Mouse (Mus musculus) CH12.LX (cell line): Measurements from ENCODE around the gene Golgb1. TPM values are rescaled to one million over a fixed set of nuclear protein-coding genes. Genes with fewer than 3 reads are reported as not detected.

Experiments used
- DNase-seq: peaks from one replicate; pipeline ENCODE4 v3.0.0-alpha.2; 2013; ENCODE audit errors: extremely low read depth
- H3K27ac ChIP-seq: 2 replicates; pipeline ENCODE4 v1.5.1; 2012; ENCODE audit warnings: low read depth, mild to moderate bottlenecking, control low read depth, moderate library complexity; ENCODE audit not compliant: insufficient read depth
- H3K27me3 ChIP-seq: replicated peaks from 2 replicates; pipeline ENCODE3; 2012; ENCODE audit warnings: inconsistent platforms
- H3K36me3 ChIP-seq, 2 experiments: replicated peaks in 1 of 2; 2 replicates each; pipeline versions ENCODE3 to v1.6.1; 2012; ENCODE audit warnings: inconsistent platforms in 1 of 2, low read length in 1 of 2, mild to moderate bottlenecking in 1 of 2, mixed read lengths in 1 of 2, moderate library complexity in 1 of 2; ENCODE audit not compliant: control insufficient read depth in 1 of 2, insufficient read depth in 1 of 2
- H3K4me1 ChIP-seq, 2 experiments: 2 replicates each; pipeline ENCODE4 v1.6.1; 2012; ENCODE audit warnings: inconsistent platforms in 1 of 2, moderate library complexity in 1 of 2; ENCODE audit not compliant: insufficient read depth in 2 of 2, control insufficient read depth in 1 of 2
- H3K4me2 ChIP-seq: 2 replicates; pipeline ENCODE4 v1.6.1; 2012; ENCODE audit warnings: low read depth, mild to moderate bottlenecking, control low read depth; ENCODE audit not compliant: poor library complexity, insufficient read depth, severe bottlenecking
- H3K4me3 ChIP-seq, 3 experiments: fragments of 150-350 bp in 1 of 3; sonication (generic) in 1 of 3; replicated peaks in 1 of 3; 2 replicates each; pipeline versions ENCODE3 to v1.5.1; 2011 to 2012; ENCODE audit warnings: low read depth in 2 of 3, low read length in 2 of 3, mild to moderate bottlenecking in 2 of 3, moderate library complexity in 2 of 3, control low read depth in 1 of 3, improper control_type of control experiment in 1 of 3, inconsistent platforms in 1 of 3, mixed read lengths in 1 of 3; ENCODE audit not compliant: poor library complexity in 1 of 3
- H3K79me2 ChIP-seq: replicated peaks from 2 replicates; pipeline ENCODE4 v1.6.1; 2012; ENCODE audit warnings: mild to moderate bottlenecking, moderate library complexity; ENCODE audit not compliant: control insufficient read depth, poor library complexity, insufficient read depth, severe bottlenecking; ENCODE audit errors: extremely low read depth
- H3K9ac ChIP-seq: 2 replicates; pipeline ENCODE4 v1.6.1; 2012; ENCODE audit warnings: low read depth, mild to moderate bottlenecking, control low read depth, moderate library complexity; ENCODE audit not compliant: insufficient read depth
- H3K9me3 ChIP-seq: replicated peaks from 2 replicates; pipeline ENCODE3; 2012; ENCODE audit warnings: low read length, inconsistent platforms, mixed read lengths
- BHLHE40 ChIP-seq: IDR thresholded peaks from 2 replicates; pipeline ENCODE4 v1.6.1; 2011; ENCODE audit warnings: mild to moderate bottlenecking, low read depth, low read length, improper control_type of control experiment
- CHD1 ChIP-seq: IDR thresholded peaks from 2 replicates; pipeline ENCODE4 v1.6.1; 2012; ENCODE audit warnings: low read depth, low read length, improper control_type of control experiment, inconsistent platforms
- CHD2 ChIP-seq: IDR thresholded peaks from 2 replicates; pipeline ENCODE4 v1.6.1; 2011; ENCODE audit warnings: low read length, improper control_type of control experiment
- CTCF ChIP-seq, 2 experiments: IDR thresholded peaks in 1 of 2; conservative IDR thresholded peaks in 1 of 2; 2 replicates each; pipeline ENCODE4 v1.5.1; 2011 to 2012; ENCODE audit warnings: low read depth in 2 of 2, low read length in 2 of 2, improper control_type of control experiment in 1 of 2, inconsistent platforms in 1 of 2, mild to moderate bottlenecking in 1 of 2, moderate library complexity in 1 of 2
- E2F4 ChIP-seq: IDR thresholded peaks from 2 replicates; pipeline ENCODE4 v1.6.1; 2011; ENCODE audit warnings: low read depth, low read length, improper control_type of control experiment; ENCODE audit not compliant: insufficient replicate concordance
- ELF1 ChIP-seq: IDR thresholded peaks from 2 replicates; pipeline ENCODE4 v1.6.1; 2014; ENCODE audit warnings: low read depth, mild to moderate bottlenecking, inconsistent platforms, low read length, improper control_type of control experiment
- EP300 ChIP-seq: IDR thresholded peaks from 2 replicates; pipeline ENCODE4 v1.6.1; 2011; ENCODE audit warnings: low read length, improper control_type of control experiment
- GABPA ChIP-seq: IDR thresholded peaks from 2 replicates; pipeline ENCODE4 v1.6.1; 2012; ENCODE audit warnings: low read depth, low read length, improper control_type of control experiment, inconsistent platforms; ENCODE audit not compliant: insufficient replicate concordance
- HCFC1 ChIP-seq: IDR thresholded peaks from 2 replicates; pipeline ENCODE4 v1.6.1; 2012; ENCODE audit warnings: low read depth, mild to moderate bottlenecking, inconsistent platforms, low read length, improper control_type of control experiment
- IRF4 ChIP-seq: IDR thresholded peaks from 2 replicates; pipeline ENCODE4 v1.6.1; 2014; ENCODE audit warnings: low read depth, mild to moderate bottlenecking, inconsistent platforms, low read length, improper control_type of control experiment
- JUND ChIP-seq: conservative IDR thresholded peaks from 2 replicates; pipeline ENCODE4 v1.6.1; 2011; ENCODE audit warnings: low read depth, low read length, improper control_type of control experiment
- KAT2A ChIP-seq: IDR thresholded peaks from 2 replicates; pipeline ENCODE4 v1.6.1; 2012; ENCODE audit warnings: low read length, improper control_type of control experiment, inconsistent platforms; ENCODE audit not compliant: insufficient replicate concordance
- MAFK ChIP-seq: IDR thresholded peaks from 2 replicates; pipeline ENCODE4 v1.6.1; 2011; ENCODE audit warnings: low read length, improper control_type of control experiment; ENCODE audit not compliant: insufficient replicate concordance
- MAX ChIP-seq: IDR thresholded peaks from 2 replicates; pipeline ENCODE4 v1.6.1; 2011; ENCODE audit warnings: low read length, improper control_type of control experiment
- MAZ ChIP-seq: IDR thresholded peaks from 2 replicates; pipeline ENCODE4 v1.6.1; 2012; ENCODE audit warnings: low read depth, mild to moderate bottlenecking, inconsistent platforms, low read length, improper control_type of control experiment, moderate library complexity
- MXI1 ChIP-seq: IDR thresholded peaks from 2 replicates; pipeline ENCODE4 v1.6.1; 2011; ENCODE audit warnings: mild to moderate bottlenecking, low read depth, low read length, improper control_type of control experiment
- MYC ChIP-seq: IDR thresholded peaks from 2 replicates; pipeline ENCODE4 v1.6.1; 2011; ENCODE audit warnings: low read depth, mild to moderate bottlenecking, improper control_type of control experiment, low read length
- NELFE ChIP-seq: IDR thresholded peaks from 2 replicates; pipeline ENCODE4 v1.6.1; 2011; ENCODE audit warnings: low read depth, low read length, improper control_type of control experiment
- NRF1 ChIP-seq: IDR thresholded peaks from 2 replicates; pipeline ENCODE4 v1.6.1; 2014; ENCODE audit warnings: low read depth, mild to moderate bottlenecking, inconsistent platforms, low read length, improper control_type of control experiment, moderate library complexity
- PAX5 ChIP-seq: IDR thresholded peaks from 2 replicates; pipeline ENCODE4 v1.6.1; 2012; ENCODE audit warnings: low read length, inconsistent platforms, mixed read lengths
- POLR2A ChIP-seq: IDR thresholded peaks from 2 replicates; pipeline ENCODE4 v1.6.1; 2011; ENCODE audit warnings: low read depth, mild to moderate bottlenecking, improper control_type of control experiment, low read length
- POLR2AphosphoS2 ChIP-seq: IDR thresholded peaks from 2 replicates; pipeline ENCODE4 v1.6.1; 2011; ENCODE audit warnings: low read depth, low read length, improper control_type of control experiment
- RAD21 ChIP-seq: IDR thresholded peaks from 2 replicates; pipeline ENCODE4 v1.6.1; 2011; ENCODE audit warnings: low read depth, mild to moderate bottlenecking, low read length, improper control_type of control experiment, moderate library complexity
- RCOR1 ChIP-seq: conservative IDR thresholded peaks from 2 replicates; pipeline ENCODE4 v1.6.1; 2012; ENCODE audit warnings: low read depth, mild to moderate bottlenecking, inconsistent platforms, low read length, improper control_type of control experiment
- SIN3A ChIP-seq: IDR thresholded peaks from 2 replicates; pipeline ENCODE4 v1.6.1; 2012; ENCODE audit warnings: low read length, improper control_type of control experiment, inconsistent platforms
- SMC3 ChIP-seq: IDR thresholded peaks from 2 replicates; pipeline ENCODE4 v1.6.1; 2011; ENCODE audit warnings: low read depth, low read length, improper control_type of control experiment
- TBP ChIP-seq: conservative IDR thresholded peaks from 2 replicates; pipeline ENCODE4 v1.6.1; 2011; ENCODE audit warnings: low read depth, low read length, improper control_type of control experiment
- TCF12 ChIP-seq: IDR thresholded peaks from 2 replicates; pipeline ENCODE4 v1.6.1; 2014; ENCODE audit warnings: low read depth, mild to moderate bottlenecking, inconsistent platforms, low read length, improper control_type of control experiment
- USF1 ChIP-seq: IDR thresholded peaks from 2 replicates; pipeline ENCODE4 v1.6.1; 2014; ENCODE audit warnings: low read depth, mild to moderate bottlenecking, inconsistent platforms, low read length, improper control_type of control experiment
- USF2 ChIP-seq: conservative IDR thresholded peaks from 2 replicates; pipeline ENCODE4 v1.6.1; 2011; ENCODE audit warnings: low read depth, low read length, improper control_type of control experiment
- ZC3H11A ChIP-seq: IDR thresholded peaks from 2 replicates; pipeline ENCODE4 v1.6.1; 2012; ENCODE audit warnings: low read depth, mild to moderate bottlenecking, inconsistent platforms, low read length, improper control_type of control experiment
- ZMIZ1 ChIP-seq: IDR thresholded peaks from 2 replicates; pipeline ENCODE4 v1.6.1; 2012; ENCODE audit warnings: low read depth, mild to moderate bottlenecking, inconsistent platforms, low read length, improper control_type of control experiment
- dilution Hi-C: fragments of 300-500 bp; cut with MboI; formaldehyde crosslinking; loops from 2 replicates; pipeline ENCODE4 v1.14.3; 2020; ENCODE audit warnings: low sequenced_read_pairs; ENCODE audit not compliant: extremely low pct_unique_long_range_greater_than_20kb, extremely low pct_ligation_motif_present
- in situ Hi-C: fragments of 300-500 bp; cut with MboI; formaldehyde crosslinking; loops from 3 replicates; pipeline ENCODE4 v1.14.3; 2019; ENCODE audit warnings: low sequenced_read_pairs, low pct_ligation_motif_present, low pct_unique_long_range_greater_than_20kb, mixed read lengths
- polyA plus RNA-seq: library from polyadenylated mRNA; unstranded; fragments of >175 nt; gene quantifications from 2 replicates; pipeline ENCODE4 v1.2.1, GENCODE M21; 2012; ENCODE audit warnings: low read depth; ENCODE audit not compliant: insufficient read length
- total RNA-seq, 2 experiments: library from RNA; depleted of rRNA; stranded (reverse); fragments of 300-350 nt in 1 of 2; fragments of >200 nt in 1 of 2; gene quantifications; 2 replicates each; pipeline ENCODE4 v1.2.3; 2012 to 2014

Golgb1 gene
- total and polyA plus RNA-seq, 3 experiments, result 65.6 to 112 (median 96.8) TPM

DNA sequence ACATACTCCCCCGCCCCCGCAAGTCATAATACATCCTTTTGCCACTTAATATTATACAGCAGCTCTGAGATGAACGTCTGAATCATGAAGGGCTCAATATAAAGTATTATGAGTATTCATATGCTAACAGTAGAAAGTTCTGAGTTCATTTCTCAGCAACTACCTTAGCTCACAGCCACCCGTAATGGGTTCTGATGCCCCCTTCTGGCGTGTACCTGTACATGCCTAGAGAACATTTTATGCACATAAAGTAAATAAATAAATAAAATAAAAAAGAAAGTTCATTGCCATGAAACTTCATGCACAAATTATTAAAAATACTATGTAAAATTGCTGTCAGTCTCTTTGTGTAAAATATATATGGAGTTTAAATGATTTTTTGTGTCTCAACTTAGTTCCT is 2.4 kb downstream of the Golgb1 start:
- Histone ChIP-seq H3K27me3 (no peaks in the 10 kb centered on the region), H3K27ac (no peak overlapping the region), H3K4me1 (peaks cover 6 to 25% of the 10 kb centered on the region in 2 experiments; a peak in 3 of 4 replicates), H3K9ac (no peak overlapping the region), H3K4me3 (no peak overlapping the region), H3K79me2 (peaks cover 47% of the 10 kb centered on the region), H3K36me3 (peaks cover 1 to 9% of the 10 kb centered on the region in 2 experiments), H3K4me2 (no peak overlapping the region), H3K9me3 (no peaks in the 10 kb centered on the region)
- dilution Hi-C loops (no loop called here), in situ Hi-C loops (no loop called here)
- DNase-seq, result peak; percentile 66
- TF ChIP-seq EP300 (no peak), BHLHE40 (no peak), NRF1 (no peak), MAX (no peak), ZMIZ1 (no peak), JUND (0 out of 2 replicates have a peak, but pooled peaks have one; percentile 11), MXI1 (no peak; the same call in 1 of the 2 replicates), PAX5 (no peak), ZC3H11A (no peak), GABPA (no peak), RCOR1 (no peak), TBP (no peak), NELFE (no peak), SIN3A (0 out of 2 replicates have a peak, but pooled peaks have one; percentile 35), MYC (no peak), ELF1 (0 out of 2 replicates have a peak, but pooled peaks have one; percentile 23), POLR2AphosphoS2 (no peak; the same call in 1 of the 2 replicates), TCF12 (no peak), SMC3 (peak; percentile 63), RAD21 (peak; percentile 44), CHD1 (0 out of 2 replicates have a peak, but pooled peaks have one; percentile 43), MAFK (no peak), HCFC1 (no peak), E2F4 (no peak), KAT2A (no peak), MAZ (no peak), CHD2 (no peak), IRF4 (no peak), POLR2A (no peak), CTCF (conservative IDR thresholded peaks at IDR 0.05 in 1 of 2, IDR thresholded peaks at IDR 0.05 in 1 of 2; ENCODE audit: low read depth in 2 of 2, low read length in 2 of 2) (peak; percentile 34 to 71; a peak in 2 of 4 replicates), USF1 (no peak), USF2 (no peak)
